Mouse (Mus musculus): ENCODE data around the gene Togaram2. TPM values are rescaled to one million over a fixed set of nuclear protein-coding genes. Genes with fewer than 3 reads are reported as not detected.

The Togaram2 gene
- polyA plus RNA-seq, 1 experiment, result 0.06 TPM

DNA sequence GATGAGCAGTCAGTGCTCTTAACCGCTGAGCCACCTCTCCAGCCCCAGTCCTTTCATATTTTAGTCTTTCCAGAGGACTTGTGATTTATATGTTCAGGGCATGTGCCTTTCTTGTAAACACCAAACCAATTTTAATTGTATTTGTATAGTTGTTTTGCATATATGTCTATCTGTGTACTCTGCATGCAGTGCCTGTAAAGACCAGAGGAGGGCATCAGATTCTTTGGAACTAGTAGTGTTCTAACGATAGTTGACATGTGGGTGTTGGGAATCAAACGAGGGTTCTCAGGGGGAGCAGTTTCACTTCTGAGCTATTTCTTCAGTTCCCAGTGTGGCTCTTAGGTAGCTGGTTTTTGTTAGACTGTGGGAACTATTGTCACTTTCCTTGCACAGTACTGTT, 30.9 kb upstream of the Togaram2 start:
- 0 out of 2 replicates have a peak, but pooled peaks cover 5% of the 10 kb centered on the region for H3K4me1 ChIP-seq (ENCODE audit: control insufficient read depth, insufficient read depth, low read length)
- no peaks in the 10 kb centered on the region for H3K27me3 ChIP-seq (replicated peaks; ENCODE audit: control insufficient read depth, insufficient read depth, low read length)
- no peak overlapping the region for H3K27ac ChIP-seq (ENCODE audit: insufficient read depth, low read depth, low read length)
- 82% methylated on average over 3 of the region's 3 CpGs for WGBS
- no peak for DNase-seq
- TF ChIP-seq POLR2A (IDR thresholded peaks at IDR 0.05; ENCODE audit: low read depth, low read length) (no peak), CTCF (conservative IDR thresholded peaks at IDR 0.05; ENCODE audit: insufficient read depth, insufficient read length, low read depth, low read length) (no peak)
- H3K4me3 ChIP-seq (ENCODE audit: insufficient read depth, low read depth, low read length), result no peak overlapping the region
- peaks cover 8% of the 10 kb centered on the region for H3K36me3 ChIP-seq (ENCODE audit: control insufficient read depth, insufficient read depth, low read length)

DNA sequence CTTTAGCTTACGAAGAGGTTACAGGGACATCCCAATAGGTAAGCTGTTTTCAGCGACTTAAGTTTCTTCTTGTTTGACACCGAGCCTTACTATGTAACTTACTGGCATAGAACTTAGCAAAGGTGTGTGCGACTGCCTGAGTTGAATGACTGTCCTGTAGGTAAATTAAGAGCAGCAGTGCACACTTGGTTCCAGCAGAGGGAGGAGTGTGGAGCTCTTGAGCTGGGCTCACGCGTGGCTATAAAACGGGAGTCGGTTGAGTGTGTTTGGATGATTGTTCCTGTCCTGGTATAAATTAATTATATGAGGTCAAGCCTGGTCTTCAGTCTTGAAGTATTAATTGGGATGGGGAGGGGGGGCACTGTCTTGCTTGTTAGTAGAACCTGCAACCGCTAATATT, 23.1 kb upstream of the Togaram2 start:
- H3K36me3 ChIP-seq (ENCODE audit: control insufficient read depth, insufficient read depth, low read length), result no peaks in the 10 kb centered on the region
- no peak overlapping the region for H3K27ac ChIP-seq (ENCODE audit: insufficient read depth, low read depth, low read length)
- WGBS, result 85% methylated on average over 9 of the region's 9 CpGs
- TF ChIP-seq CTCF (conservative IDR thresholded peaks at IDR 0.05; ENCODE audit: insufficient read depth, insufficient read length, low read depth, low read length), result no peak
- TF ChIP-seq POLR2A (IDR thresholded peaks at IDR 0.05; ENCODE audit: low read depth, low read length), result no peak
- no peak for DNase-seq
- no peaks in the 10 kb centered on the region for H3K4me1 ChIP-seq (ENCODE audit: control insufficient read depth, insufficient read depth, low read length)
- no peak overlapping the region for H3K4me3 ChIP-seq (ENCODE audit: insufficient read depth, low read depth, low read length)
- H3K27me3 ChIP-seq (replicated peaks; ENCODE audit: control insufficient read depth, insufficient read depth, low read length), result no peaks in the 10 kb centered on the region

DNA sequence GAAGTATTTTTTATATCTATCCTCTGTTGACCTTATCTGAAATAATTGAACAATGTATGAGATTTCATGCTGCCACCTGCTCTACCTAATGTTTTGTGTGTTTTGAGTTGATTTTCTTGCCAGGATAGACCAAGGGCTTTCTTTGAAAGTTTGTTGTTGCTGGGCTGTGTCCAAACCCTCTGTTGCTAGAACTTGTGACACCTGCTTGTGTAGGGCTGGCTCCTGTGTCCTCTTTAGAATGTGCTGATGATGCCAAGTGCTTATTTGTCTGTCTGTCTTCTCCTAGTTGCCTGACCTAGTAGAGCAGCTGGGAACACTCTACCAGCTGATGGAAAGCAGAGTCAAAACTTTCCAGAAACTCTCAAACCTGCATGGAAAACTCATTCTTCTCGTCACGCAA, 20.6 kb upstream of the Togaram2 start:
- H3K36me3 ChIP-seq (ENCODE audit: control insufficient read depth, insufficient read depth, low read length), result peaks cover 4% of the 10 kb centered on the region; the same call in 1 of the 2 replicates

DNA sequence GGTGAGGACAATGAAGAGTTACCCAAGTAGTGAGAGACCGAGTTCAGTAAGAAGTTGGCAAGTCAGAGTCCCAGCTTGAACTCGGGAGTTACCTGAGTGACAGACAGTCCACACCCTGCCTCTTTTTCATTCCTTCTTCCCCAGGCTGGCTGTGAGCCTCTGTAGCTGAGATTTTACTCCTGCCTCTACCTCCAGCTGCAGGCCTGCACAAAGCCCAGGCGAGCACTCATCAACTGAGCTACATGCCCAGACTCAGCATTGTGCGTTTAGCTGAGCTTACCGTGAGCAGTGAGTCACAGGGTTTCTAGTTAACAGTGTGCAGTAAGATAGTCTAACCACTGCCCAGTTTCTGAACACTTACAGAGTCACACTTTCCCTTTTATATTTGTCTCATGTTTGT, 20.1 kb upstream of the Togaram2 start:
- Histone ChIP-seq H3K27ac (ENCODE audit: insufficient read depth, low read depth, low read length) (no peak overlapping the region), H3K36me3 (ENCODE audit: control insufficient read depth, insufficient read depth, low read length) (peaks cover 5% of the 10 kb centered on the region; the same call in 1 of the 2 replicates), H3K4me1 (ENCODE audit: control insufficient read depth, insufficient read depth, low read length) (no peaks in the 10 kb centered on the region), H3K4me3 (ENCODE audit: insufficient read depth, low read depth, low read length) (no peak overlapping the region), H3K27me3 (replicated peaks; ENCODE audit: control insufficient read depth, insufficient read depth, low read length) (no peaks in the 10 kb centered on the region)
- no peak for TF ChIP-seq POLR2A (IDR thresholded peaks at IDR 0.05; ENCODE audit: low read depth, low read length)
- no peak for TF ChIP-seq CTCF (conservative IDR thresholded peaks at IDR 0.05; ENCODE audit: insufficient read depth, insufficient read length, low read depth, low read length)
- 83% methylated on average over 5 of the region's 5 CpGs for WGBS
- no peak for DNase-seq

More for the DNA sequence above, 20.6 kb upstream of the Togaram2 start:
- WGBS, result 91% methylated on average over 2 of the region's 2 CpGs
- Histone ChIP-seq H3K27me3 (replicated peaks; ENCODE audit: control insufficient read depth, insufficient read depth, low read length) (no peaks in the 10 kb centered on the region), H3K4me1 (ENCODE audit: control insufficient read depth, insufficient read depth, low read length) (no peaks in the 10 kb centered on the region), H3K4me3 (ENCODE audit: insufficient read depth, low read depth, low read length) (no peak overlapping the region), H3K27ac (ENCODE audit: insufficient read depth, low read depth, low read length) (no peak overlapping the region)
- TF ChIP-seq CTCF (conservative IDR thresholded peaks at IDR 0.05; ENCODE audit: insufficient read depth, insufficient read length, low read depth, low read length) (no peak), POLR2A (IDR thresholded peaks at IDR 0.05; ENCODE audit: low read depth, low read length) (no peak)
- no peak for DNase-seq

DNA sequence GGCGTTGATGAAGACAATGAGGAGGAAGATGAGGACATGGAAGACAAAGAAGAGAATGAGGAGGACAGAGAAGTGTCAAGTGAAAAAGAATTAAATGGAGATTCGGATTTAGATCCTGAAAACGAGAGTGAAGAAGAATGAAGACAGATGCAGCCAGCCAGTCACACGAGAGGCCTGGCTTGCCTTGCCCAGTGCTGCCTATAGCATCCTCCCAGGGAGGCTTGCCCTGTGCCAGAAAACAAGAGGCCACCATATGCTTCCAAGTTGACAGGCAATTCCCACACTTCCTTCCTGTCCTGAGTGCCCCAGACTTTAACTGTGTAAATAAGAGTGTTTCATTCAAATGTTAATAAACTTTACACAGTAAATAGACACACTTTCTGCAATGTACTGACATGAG, 15.5 kb upstream of the Togaram2 start:
- peaks cover 5% of the 10 kb centered on the region; the same call in 1 of the 2 replicates for H3K36me3 ChIP-seq (ENCODE audit: control insufficient read depth, insufficient read depth, low read length)

DNA sequence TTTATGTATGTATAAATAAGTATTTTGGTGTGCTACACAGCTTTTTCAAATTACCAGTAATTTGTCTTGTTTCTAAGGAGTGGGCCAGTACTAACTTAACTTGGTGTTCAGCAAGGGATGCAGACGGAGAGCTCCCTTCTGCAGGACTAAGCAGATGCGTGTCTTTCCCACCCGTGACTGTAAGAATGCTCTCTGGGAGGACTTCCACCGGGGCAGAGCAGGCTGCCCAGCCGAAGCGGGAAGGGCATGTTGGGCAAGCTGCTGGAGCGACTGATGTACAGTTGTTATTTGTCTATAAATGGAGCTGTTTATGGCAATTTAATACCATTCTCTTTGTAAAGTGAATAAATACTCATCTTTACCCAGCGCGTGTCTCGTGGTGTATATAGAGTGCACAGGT, 14.4 kb upstream of the Togaram2 start:
- WGBS, result 93% methylated on average over 10 of the region's 10 CpGs
- no peaks in the 10 kb centered on the region for H3K4me1 ChIP-seq (ENCODE audit: control insufficient read depth, insufficient read depth, low read length)

More for the DNA sequence above, 15.5 kb upstream of the Togaram2 start:
- H3K27ac ChIP-seq (ENCODE audit: insufficient read depth, low read depth, low read length), result no peak overlapping the region
- no peak for DNase-seq
- no peaks in the 10 kb centered on the region for H3K27me3 ChIP-seq (replicated peaks; ENCODE audit: control insufficient read depth, insufficient read depth, low read length)
- H3K4me1 ChIP-seq (ENCODE audit: control insufficient read depth, insufficient read depth, low read length), result no peaks in the 10 kb centered on the region
- H3K4me3 ChIP-seq (ENCODE audit: insufficient read depth, low read depth, low read length), result no peak overlapping the region
- TF ChIP-seq POLR2A (IDR thresholded peaks at IDR 0.05; ENCODE audit: low read depth, low read length) (no peak), CTCF (conservative IDR thresholded peaks at IDR 0.05; ENCODE audit: insufficient read depth, insufficient read length, low read depth, low read length) (no peak)
- 89% methylated on average over 4 of the region's 4 CpGs for WGBS

DNA sequence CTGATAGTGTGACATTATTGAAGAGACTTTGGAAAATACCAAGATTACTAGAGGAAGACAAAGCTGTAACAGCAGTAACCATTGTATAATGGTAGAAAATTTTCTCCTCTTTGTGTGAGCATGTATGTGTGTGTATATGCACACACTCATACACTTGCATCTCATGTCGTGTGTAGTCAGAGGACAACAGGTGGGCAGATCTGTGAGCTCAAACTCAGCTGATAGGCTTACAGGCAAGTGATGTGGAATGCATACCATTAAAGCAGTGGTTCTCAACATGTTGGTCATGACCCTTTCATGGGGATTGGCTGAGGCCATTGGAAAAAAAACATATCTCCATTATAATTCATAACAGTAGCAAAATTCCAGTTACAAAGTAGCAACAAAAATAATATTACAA, 12.7 kb upstream of the Togaram2 start:
- no peak for TF ChIP-seq CTCF (conservative IDR thresholded peaks at IDR 0.05; ENCODE audit: insufficient read depth, insufficient read length, low read depth, low read length)
- TF ChIP-seq POLR2A (IDR thresholded peaks at IDR 0.05; ENCODE audit: low read depth, low read length), result no peak
- Histone ChIP-seq H3K27ac (ENCODE audit: insufficient read depth, low read depth, low read length) (no peak overlapping the region), H3K27me3 (replicated peaks; ENCODE audit: control insufficient read depth, insufficient read depth, low read length) (no peaks in the 10 kb centered on the region), H3K36me3 (ENCODE audit: control insufficient read depth, insufficient read depth, low read length) (peaks cover 5% of the 10 kb centered on the region; the same call in 1 of the 2 replicates), H3K4me1 (ENCODE audit: control insufficient read depth, insufficient read depth, low read length) (no peaks in the 10 kb centered on the region), H3K4me3 (ENCODE audit: insufficient read depth, low read depth, low read length) (no peak overlapping the region)
- DNase-seq, result no peak
- WGBS, result 54% methylated on average over 1 of the region's 1 CpGs

More for the DNA sequence above, 14.4 kb upstream of the Togaram2 start:
- no peak for DNase-seq
- TF ChIP-seq CTCF (conservative IDR thresholded peaks at IDR 0.05; ENCODE audit: insufficient read depth, insufficient read length, low read depth, low read length), result no peak
- no peak for TF ChIP-seq POLR2A (IDR thresholded peaks at IDR 0.05; ENCODE audit: low read depth, low read length)
- Histone ChIP-seq H3K27ac (ENCODE audit: insufficient read depth, low read depth, low read length) (no peak overlapping the region), H3K27me3 (replicated peaks; ENCODE audit: control insufficient read depth, insufficient read depth, low read length) (no peaks in the 10 kb centered on the region), H3K4me3 (ENCODE audit: insufficient read depth, low read depth, low read length) (no peak overlapping the region), H3K36me3 (ENCODE audit: control insufficient read depth, insufficient read depth, low read length) (peaks cover 5% of the 10 kb centered on the region; the same call in 1 of the 2 replicates)
